Mouse (Mus musculus) layer of hippocampus, adult 9-10 months (tissue): ENCODE results near the gene Slc7a15.

ENCODE experiments used
- DNase-seq: peaks from one replicate; pipeline ENCODE4 v3.0.0; 2022; ENCODE audit warnings: low spot score

Slc7a15 gene

DNA sequence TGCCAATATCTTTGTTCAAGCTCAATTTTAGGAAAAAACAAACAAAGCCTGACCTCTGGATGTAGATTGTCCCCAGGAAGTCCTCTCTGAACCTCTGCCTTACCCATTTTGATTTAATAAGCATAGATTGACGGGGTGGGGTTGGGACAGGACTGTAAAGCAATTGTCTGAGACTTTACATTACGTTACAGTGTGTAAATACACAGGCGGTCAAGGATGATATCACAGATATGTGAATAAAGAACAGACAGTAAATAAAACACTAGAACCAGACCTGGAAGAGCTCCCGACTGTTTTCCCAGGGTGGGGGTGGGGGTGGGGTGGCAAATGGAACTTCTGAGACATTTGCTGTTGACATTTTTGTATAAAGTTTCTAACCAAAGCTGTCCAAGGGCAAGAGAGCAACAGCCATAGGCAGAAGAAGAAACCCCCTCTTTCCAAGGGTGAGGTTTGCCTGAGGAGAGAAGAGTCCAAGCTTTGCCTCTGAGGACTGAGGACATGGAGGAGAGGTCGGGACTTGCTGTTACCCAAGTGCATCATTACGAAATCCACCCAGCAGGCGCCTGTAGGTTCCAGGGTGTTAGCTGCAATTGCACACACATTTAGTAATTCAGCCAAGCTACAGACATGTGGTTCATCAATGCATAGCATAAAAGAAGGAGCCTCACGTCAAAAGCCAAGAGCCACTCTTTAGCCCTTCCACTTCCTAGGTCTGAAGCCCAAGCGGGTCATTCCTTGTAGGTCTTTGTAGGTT lies 91.7 kb downstream of the Slc7a15 start:
- no peak for DNase-seq

DNA sequence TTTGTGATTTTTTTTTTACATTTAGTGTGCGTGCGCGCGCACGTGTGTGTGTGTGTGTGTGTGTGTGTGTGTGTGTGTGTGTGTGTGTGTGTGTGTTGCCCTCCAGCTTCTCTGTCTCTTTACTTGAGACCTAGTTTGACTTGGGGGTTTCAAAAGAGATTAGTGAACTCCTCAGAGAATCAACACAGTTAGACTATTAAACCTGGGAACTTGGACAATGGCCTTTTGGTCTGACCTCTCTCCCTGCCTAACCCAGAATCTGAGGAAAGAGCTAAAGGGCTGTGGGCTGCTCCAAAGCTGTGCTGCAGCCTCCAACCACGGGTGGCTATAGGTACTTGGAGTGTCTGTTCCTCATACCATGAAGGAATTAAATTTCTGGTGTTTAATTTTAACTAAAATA lies 94.7 kb downstream of the Slc7a15 start:
- no peak for DNase-seq

DNA sequence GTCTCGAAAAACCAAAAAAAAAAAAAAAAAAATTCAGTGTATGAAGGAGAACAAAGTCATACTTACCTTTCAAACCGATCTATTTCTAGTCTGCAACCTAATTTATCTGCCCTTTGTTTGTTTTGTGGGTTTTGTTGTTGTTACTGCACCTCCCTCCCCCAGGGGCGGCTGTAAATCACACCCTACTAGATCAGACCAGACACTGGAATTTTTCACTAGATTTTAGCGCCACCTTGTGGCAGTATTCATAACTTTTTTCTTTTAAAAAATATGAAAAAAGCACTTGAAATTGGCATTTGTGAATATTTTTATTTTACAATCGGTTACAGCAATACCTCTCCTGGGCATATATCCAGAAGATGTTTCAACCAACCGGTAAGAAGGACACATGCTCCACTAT lies 96.3 kb downstream of the Slc7a15 start:
- DNase-seq = no peak

DNA sequence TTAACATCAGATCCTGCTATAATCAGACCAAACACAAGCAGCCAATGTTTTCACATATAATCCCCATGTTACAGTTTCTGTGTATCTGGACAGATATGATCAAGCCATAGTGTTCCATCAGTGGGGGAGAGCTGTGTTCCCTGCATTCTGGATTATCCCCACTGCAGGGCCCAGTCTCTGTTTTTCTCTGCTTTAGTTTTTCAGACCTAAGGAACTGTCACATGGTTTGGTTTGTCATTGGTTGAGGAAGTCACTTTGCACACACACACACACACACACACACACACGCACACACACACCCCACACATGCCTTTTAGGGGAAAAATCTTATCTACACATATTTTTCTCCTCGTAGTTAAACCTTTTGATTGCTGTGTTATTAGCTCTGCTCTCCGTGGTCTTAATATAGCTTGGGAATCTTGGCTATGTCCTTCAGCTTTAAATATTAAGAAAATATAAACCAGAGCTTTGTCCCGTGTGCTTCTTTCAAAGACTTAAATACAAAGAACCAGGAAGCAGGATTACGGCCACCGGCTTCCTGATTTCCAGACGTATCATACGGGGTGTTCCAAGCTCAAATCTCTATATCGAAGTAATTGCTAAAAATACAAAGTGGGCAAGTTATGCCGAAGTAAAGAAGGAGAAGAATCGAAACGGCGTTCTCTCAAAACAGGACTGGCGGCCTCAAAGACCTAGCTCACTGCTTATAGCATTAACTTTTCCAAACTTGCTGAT lies 97.1 kb downstream of the Slc7a15 start:
- no peak for DNase-seq

DNA sequence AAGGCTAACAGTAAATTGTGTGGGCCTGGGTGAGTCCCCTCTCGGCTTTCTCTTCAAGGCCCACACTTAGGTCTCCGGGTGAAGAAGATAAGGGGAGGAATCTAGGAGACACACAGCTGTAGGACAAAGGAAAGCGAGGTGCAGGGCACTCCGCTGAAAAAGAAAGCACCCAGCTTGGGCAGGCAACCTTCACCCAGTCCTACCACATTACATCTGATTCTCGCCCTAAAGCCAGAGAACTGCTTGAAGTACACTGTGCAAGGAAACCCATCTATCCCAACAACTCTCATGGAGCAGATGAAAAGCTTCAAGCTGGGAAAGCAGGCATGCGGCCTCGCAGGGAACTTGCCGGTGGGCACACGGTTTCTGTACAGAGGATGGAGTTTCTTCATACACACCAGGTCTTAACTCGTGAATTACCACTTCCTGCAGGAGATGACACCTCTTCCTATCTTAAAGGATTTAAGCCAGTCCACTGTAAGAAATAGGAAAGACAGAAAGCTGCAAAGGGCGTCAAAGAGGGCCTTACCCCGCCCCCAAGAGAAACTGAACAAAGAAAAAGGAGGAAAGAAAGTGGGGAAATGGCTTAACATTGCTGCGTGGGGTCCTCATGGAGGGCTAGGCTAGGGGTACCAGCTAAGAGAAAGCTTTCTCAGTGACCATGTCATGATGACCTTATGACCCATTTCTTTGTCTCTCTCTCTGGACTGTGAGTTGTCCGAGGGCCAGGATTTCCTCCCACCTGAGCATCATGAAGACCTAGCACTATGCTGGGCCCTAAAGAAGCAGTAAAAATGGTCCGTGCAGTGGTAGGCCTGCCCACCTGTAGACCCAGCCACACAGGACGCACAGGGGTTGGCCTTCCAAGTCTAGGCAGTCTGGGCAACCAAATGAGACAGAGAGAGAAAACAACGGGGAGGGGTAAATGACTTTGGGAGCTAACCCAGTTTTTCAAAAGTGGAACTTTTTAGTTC lies 98.0 kb downstream of the Slc7a15 start:
- DNase-seq = no peak

DNA sequence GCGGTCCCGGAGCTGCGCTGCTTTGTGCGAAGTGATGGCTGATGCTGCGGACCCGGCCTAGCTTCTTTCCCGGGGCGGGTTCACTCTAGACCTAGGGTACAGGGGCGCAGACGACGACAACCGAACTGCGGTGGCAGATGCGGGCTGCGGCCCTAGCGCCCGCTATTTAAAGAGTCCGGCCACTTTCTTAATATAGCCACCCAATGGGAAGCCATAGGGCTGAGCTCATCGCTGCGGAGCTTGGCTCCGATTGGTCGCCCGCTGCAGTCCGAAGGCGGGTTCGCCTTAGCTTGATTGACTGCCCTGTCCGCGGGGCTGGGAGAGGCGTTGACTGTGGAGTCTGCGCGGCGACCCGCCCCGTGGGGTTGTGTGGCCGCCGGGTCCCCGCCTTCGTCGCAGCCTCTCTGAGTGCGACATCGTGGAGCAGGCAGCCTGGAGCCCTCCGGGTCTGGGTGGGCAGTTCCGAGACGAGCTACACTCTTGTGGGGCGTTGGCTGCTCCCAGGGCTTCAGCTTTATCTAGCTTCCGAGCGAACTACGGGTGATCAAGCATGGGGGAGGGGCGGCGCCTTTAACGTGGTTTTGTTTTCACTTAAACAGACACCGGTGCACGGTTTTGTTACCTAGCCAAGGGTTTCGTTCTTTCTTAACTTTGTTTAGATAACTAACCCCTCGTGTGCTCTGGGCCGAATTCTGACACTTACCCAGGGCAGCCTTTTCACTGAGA lies 98.8 kb downstream of the Slc7a15 start, which contains the start of gene Rhob:
Rhob (minus strand) TSS at position 139 of the 726 bp plus-strand sequence.
- DNase-seq = peak; percentile 99

DNA sequence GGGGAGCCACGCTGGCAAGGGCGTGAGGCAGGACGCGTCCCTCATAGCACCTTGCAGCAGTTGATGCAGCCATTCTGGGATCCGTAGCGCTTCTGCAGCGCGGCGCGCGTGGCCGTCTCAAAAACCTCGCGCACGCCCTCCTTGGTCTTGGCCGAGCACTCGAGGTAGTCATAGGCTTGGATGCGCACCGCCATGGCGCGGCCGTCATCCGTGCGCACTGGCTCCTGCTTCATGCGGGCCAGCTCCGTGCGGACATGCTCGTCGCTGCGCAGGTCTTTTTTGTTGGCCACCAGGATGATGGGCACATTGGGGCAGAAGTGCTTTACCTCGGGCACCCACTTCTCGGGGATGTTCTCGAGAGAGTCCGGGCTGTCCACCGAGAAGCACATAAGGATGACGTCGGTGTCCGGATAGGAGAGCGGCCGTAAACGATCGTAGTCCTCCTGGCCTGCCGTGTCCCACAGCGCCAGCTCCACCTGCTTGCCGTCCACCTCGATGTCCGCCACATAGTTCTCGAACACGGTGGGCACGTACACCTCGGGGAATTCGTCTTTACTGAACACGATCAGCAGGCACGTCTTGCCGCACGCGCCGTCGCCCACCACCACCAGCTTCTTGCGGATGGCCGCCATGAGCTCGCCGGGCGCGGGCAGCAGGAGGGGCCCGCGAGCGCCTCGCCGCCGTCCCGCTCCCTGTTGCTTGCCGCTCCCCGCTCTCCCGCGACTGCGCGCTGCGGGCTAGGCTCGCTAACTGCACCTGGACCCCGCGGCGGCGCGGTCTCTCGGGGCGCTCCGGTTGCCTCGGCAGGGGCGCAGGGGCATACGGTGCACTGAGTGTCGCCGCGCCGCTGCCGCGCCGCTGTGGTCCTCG lies 99.6 kb downstream of the Slc7a15 start:
- DNase-seq = no peak

DNA sequence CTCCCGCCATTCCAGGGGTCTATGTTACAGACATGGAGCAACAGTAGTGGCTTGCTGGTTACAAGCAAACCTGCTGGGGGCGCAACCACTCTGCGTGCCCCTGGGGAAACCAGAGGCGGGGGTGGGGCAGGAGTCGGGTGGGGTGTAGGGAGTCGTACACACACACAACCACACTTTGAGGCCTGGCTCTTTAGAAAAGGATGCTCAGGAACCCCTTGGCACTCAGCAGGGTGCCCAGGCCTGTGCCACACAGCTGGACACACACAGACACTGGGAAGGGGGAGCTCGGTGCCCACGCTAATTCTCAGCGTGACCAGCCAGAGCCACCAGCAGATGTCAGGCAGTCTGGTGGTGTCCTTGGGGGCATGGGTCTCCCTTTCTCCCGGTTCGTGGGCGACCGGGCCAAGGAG lies 100.3 kb downstream of the Slc7a15 start:
- no peak for DNase-seq

DNA sequence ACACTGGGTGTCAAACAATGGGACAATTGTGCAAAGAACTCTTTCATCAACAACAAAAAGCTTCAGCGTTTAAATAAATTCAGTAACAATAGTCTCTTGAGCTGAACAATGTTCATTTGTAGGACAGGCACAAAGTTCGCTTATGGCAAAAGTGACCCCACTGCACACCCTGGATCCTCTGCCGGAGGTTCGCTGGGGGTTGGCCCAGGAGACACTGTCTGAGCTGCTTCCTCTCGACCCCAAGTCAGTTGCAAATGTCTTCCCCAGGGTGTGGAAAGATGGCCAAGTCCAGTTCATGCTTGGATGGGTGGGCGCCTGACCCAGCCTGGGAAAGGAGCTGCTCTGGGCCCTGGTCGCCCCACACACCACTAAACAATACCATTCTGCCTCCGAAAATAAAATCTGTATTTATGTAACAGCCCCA lies 100.7 kb downstream of the Slc7a15 start:
- no peak for DNase-seq

DNA sequence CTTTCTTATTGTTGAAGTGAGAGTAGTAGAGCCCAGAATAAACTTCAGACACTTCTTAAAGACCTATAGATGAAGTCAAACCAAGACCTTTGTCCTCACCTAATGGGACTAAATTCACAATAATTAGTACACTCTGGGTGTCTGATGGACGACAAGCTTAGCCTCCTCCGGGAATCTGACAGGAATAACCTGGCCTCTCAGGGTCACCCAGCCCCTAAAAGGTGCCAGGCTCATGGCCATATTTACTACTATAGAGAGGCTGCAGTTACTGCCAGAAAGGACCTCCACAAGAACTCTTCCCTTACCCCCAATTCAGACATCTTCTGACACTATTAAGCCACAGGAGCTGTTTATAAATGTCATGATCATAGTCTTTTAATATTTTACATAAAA lies 101.6 kb downstream of the Slc7a15 start:
- DNase-seq = no peak

DNA sequence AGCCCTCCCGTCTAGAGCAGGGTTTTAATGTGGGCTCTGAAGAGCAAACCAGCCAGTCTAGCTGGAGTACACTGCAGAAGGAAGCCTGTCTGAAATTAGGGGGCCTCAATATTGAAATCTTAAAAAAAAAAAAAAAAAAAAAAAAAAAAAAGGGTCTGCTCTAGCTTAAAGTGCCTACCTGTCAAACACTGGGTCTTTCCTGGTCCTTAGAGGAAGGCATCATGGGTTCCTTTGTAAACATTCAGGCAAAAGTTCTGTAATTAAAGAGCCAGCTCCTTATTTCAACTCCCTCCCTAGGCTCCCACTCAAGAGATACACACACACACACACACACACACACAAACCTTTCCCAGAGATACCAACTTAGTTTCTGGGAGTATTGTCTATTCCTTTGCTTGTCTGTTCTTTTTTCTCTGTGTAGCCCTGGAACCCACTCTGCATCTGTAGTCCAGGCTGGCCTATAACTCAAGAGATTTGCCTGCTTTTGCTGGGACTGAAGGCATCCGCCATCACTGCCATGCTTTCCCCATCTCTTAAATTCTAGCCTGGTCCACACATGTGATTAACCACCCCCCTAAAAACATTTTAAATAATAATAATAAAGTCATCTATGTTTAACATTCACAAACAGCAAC lies 102.1 kb downstream of the Slc7a15 start:
- DNase-seq = no peak

DNA sequence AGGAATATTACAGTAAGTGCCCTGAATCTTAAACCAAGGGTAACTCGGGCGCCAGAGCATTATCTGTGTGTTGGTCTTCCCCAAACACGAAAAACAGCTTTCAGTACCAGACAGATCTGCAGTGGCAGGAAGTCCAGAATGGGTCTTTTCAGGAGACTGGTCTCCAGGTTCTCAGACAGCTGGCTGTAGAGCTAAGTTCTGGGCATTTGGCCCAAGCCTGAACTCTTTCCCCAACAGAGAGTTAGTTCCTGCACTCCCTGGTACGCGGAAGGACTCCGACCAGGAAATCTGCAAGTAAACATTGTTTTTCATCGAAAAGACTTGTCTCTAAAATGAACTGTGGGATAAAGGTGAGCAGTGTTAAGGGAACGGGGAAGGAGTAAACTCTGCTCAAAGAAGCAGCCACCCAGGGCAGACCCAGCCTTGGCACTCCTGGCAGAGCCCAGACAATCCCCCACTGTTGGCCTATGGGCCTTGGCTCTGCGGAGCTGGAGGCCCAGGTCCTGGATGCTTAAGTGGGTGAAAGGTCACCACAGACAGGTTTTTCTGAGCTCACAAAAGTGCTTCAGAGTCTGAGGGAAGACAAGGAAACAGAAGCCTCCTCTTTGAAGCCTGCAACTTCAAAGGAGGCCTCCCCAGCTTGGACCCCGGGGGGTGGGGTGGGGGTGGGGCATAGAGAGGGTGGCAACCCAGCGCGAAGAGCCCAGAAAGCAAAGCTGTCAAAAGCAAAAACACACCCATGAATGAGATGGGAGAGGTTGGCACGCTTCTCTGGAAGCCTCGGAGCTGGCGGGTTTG lies 102.8 kb downstream of the Slc7a15 start:
- DNase-seq = no peak

DNA sequence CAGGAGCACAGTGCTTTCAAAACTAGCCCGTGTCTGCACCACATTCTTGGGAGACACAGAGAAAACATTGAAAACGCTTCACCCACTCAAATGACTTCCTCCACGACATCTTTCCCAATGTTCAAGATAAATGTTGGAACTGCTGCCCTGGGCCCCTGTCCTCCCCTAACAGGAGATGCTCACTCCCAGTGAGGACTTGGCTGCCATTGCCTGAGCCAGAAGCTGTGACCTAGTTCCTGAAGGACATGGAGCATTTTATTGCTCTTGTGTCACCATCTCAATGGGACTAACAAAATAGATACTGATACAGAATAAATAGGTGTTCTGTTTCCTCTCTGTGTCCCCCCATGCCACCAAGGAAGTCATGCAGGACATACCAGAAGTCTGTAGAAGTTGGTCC lies 104.2 kb downstream of the Slc7a15 start:
- DNase-seq = no peak

DNA sequence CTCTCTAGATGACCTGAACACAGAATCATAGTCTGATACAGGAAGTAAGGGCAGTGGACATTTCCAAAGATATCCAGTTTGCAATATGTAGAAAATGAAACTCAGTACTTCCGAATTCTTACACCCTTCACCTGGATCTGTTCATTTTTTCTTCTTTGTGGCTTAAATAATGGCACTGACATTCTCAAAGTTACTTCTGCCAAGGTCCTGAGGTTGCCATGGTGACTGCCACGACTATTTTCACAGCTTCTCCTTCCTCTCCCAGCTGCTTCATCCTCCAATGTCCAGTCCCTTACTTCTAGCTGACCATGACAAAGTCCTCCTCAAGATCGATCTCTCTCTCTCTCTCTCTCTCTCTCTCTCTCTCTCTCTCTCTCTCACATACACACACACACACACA lies 105.5 kb downstream of the Slc7a15 start:
- DNase-seq = no peak

DNA sequence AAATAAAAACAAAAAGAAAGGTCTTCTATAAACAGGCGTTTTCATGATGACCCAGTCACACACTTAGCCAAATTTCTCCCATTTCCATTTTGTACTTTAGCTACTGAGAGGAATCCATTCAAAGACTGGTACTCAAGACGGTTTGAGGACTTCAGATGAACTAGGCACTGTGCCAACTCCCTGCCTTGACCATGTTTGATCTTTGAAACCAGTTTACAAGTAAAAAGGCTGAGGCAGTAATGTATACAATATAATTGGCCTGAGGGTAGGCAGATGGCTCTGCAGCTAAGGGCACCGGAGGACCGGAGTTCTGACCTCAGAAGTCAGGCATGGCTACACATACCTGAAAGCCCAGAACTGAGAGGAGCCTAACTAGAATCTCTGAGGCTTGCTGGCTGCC lies 109.8 kb downstream of the Slc7a15 start:
- no peak for DNase-seq

DNA sequence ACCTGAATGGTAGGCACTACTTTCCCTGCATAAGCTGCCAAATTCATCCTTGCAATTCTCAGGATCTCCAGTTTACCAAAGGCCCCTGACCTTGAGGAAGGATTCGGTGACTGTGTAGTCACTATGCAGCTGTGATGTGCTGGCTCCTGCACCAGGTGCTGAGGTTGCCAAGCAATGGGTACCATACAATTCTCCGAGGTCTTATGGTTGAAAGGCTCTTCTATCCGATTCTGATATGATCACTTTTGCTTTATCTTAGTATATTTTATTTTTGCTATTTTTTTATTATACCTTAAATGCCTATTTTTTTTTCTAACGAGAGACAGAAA lies 110.2 kb downstream of the Slc7a15 start:
- DNase-seq = no peak

DNA sequence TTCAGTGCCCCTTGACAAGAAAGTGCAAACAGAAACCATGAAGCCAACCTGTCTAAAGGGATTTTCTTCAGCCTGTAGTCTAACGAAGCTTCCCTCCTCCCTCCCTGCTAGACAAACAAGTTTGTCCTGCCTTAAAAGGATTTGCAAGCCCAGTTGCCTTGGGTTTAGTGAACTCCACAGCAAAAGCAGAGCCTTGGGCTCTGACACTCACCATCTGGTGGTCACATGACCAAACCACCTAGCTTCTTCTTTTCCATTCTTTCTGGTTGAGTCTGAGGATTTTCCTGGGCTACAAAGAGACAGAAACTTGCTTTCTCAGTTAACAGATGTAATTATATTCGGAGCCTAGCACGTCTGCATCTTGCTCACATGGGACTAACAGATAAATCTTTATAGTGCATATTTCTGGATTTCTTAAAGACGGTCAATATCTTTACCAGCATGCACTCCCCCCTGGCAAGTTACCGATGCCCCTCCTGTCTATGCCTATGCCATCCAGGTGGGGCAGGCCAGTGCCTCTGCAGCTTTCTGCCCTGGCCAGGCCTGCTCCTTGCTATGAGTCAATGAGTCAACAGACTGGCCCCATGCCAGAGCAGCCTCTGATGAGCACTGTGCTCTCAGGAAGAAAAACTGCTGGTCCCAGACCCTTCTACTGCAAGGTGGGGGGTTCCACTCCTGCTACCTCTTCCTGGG lies 110.8 kb downstream of the Slc7a15 start:
- no peak for DNase-seq

DNA sequence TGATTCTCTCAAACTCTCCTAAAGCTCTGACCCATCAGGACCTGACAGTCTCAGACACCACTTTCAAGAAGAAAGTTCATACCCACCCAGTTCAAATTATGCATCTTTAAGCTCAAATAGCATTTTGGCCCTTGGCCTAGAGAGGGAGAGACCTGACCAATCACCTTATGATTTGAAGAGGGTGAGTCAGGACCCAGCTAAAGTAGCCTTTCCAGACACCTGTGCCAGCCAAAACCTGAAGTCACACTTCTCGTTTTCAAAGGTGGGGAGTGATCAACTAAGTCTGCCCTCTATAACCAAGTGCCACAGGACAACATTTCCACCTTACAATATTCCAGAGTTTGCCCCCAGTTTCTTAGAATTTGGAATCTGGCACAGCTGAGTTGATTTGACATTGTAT lies 111.6 kb downstream of the Slc7a15 start:
- DNase-seq = no peak

DNA sequence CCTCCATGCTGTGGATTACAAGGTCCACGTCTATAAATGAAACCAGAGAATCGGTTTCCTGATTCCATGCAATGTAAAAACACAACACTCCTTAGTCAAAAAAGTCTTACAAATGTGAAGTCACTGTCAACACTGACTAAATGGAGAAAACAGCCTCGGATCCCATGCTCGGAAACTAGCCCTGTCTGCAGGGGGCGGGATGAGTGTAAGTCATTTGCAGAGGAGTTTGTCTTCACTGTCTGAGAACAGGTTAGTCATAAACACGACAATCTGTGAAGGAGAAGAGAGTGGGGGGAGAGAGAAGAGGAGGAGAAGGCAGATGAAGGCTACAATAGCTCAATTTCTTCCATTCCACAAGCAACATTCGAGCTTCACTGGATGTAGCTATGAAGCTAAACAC lies 113.6 kb downstream of the Slc7a15 start:
- DNase-seq = no peak
